Mouse (Mus musculus) macrophage (primary cell): ENCODE data around the gene Rnf8. TPM values are rescaled to one million over a fixed set of nuclear protein-coding genes. Genes with fewer than 3 reads are reported as not detected.

ENCODE experiments used
- H3K27ac ChIP-seq: fragments of 350-480 bp; formaldehyde crosslinking; 2 replicates; pipeline ENCODE4 v1.9.0; 2021
- H3K36me3 ChIP-seq: fragments of 350-480 bp; formaldehyde crosslinking; 2 replicates; pipeline ENCODE4 v1.9.0; 2021; ENCODE audit errors: inconsistent target
- H3K4me3 ChIP-seq: fragments of 350-480 bp; formaldehyde crosslinking; 2 replicates; pipeline ENCODE4 v1.9.0; 2021; ENCODE audit errors: inconsistent target
- H3K79me2 ChIP-seq: fragments of 350-480 bp; formaldehyde crosslinking; 2 replicates; pipeline ENCODE4 v1.9.0; 2021; ENCODE audit errors: inconsistent target
- WGBS: methylation state at CpG from one replicate; pipeline ENCODE4 v1.1.7; 2026; ENCODE audit warnings: inconsistent platforms; ENCODE audit not compliant: missing documents; 5-methylcytosine and 5-hydroxymethylcytosine counted together
- polyA plus RNA-seq: library from polyadenylated mRNA; stranded (reverse); fragments of 250-400 nt; gene quantifications from 3 replicates; pipeline ENCODE4 v1.2.4, GENCODE M21; 2018; ENCODE audit warnings: inconsistent platforms
- total RNA-seq, 78 experiments: library from RNA; depleted of rRNA; stranded (reverse); fragments of 250-400 nt; gene quantifications; 1 replicate in 9 of 78; 2 replicates in 24 of 78; 3 replicates in 43 of 78; 4 replicates in 2 of 78; pipeline ENCODE4 v1.2.4; 2018; ENCODE audit warnings: inconsistent platforms in 56 of 78

Rnf8 gene
- 100 to 1,000 TPM in 6 of 26 experiments, 10 to 100 TPM in 20; 32.4 to 138 (median 79.1) TPM for total RNA-seq (2018; cell fraction: chromatin; rRNA removed)
- total RNA-seq (2018; cell fraction: cytosol; rRNA removed): 10 to 100 TPM in 21 of 26 experiments, 1 to 10 TPM in 5; 8.7 to 18.0 (median 12.3) TPM
- 10 to 100 TPM; 21.3 to 89.0 (median 37.5) TPM for total RNA-seq (2018; cell fraction: nucleus; rRNA removed)
- 15.4 to 16.8 TPM (median 16.5 TPM) in 3 replicates for polyA plus RNA-seq

- peak within 1 kb of the TSS; percentile 24; the same call in 1 of the 2 replicates for H3K27ac ChIP-seq
- H3K36me3 ChIP-seq: no peaks in the 10 kb centered on the region
- 2% methylated on average over 44 of the region's 52 CpGs for WGBS
- H3K79me2 ChIP-seq: peaks cover 43% of the 10 kb centered on the region
- H3K4me3 ChIP-seq: peak within 1 kb of the TSS; percentile 85
These were observed at the start of gene Rnf8, which contains the start of gene Gm28043 for GRCm38 (mm10) chr17:29614115-29615023. TSS of gene Rnf8 (plus strand) at chr17:29614790. TSS of gene Gm28043 (plus strand) at chr17:29614876.

GRCm38 (mm10) chr17:29565521-29565920 is 49.1 kb upstream of the Rnf8 start:
- no peak overlapping the region for H3K27ac ChIP-seq
- H3K36me3 ChIP-seq: peaks cover 11% of the 10 kb centered on the region; the same call in 1 of the 2 replicates
- H3K79me2 ChIP-seq: no peaks in the 10 kb centered on the region; the same call in 1 of the 2 replicates
- WGBS: 98% methylated on average over 5 of the region's 5 CpGs
- no peak overlapping the region for H3K4me3 ChIP-seq

- H3K79me2 ChIP-seq: no peaks in the 10 kb centered on the region
- WGBS: 95% methylated on average over 15 of the region's 15 CpGs
- no peak overlapping the region for H3K27ac ChIP-seq
- H3K36me3 ChIP-seq: peaks cover 24% of the 10 kb centered on the region
- H3K4me3 ChIP-seq: no peak overlapping the region
These were observed 46.2 kb upstream of the Rnf8 start for GRCm38 (mm10) chr17:29568435-29568834.

- H3K27ac ChIP-seq: no peak overlapping the region
- peaks cover 25% of the 10 kb centered on the region for H3K36me3 ChIP-seq
- no peak overlapping the region for H3K4me3 ChIP-seq
- WGBS: 86% methylated on average over 5 of the region's 6 CpGs
- H3K79me2 ChIP-seq: no peaks in the 10 kb centered on the region
These were observed 44.8 kb upstream of the Rnf8 start for GRCm38 (mm10) chr17:29569831-29570230.

- H3K4me3 ChIP-seq: no peak overlapping the region
- no peaks in the 10 kb centered on the region for H3K79me2 ChIP-seq
- WGBS: 94% methylated on average over 4 of the region's 4 CpGs
- H3K27ac ChIP-seq: no peak overlapping the region
- peaks cover 32% of the 10 kb centered on the region for H3K36me3 ChIP-seq
These were observed 34.9 kb upstream of the Rnf8 start for GRCm38 (mm10) chr17:29579579-29580126.

GRCm38 (mm10) chr17:29583569-29583968 is 31.0 kb upstream of the Rnf8 start:
- Histone ChIP-seq H3K4me3 (no peak overlapping the region), H3K36me3 (peaks cover 17% of the 10 kb centered on the region), H3K27ac (no peak overlapping the region), H3K79me2 (no peaks in the 10 kb centered on the region)
- 87% methylated on average over 5 of the region's 5 CpGs for WGBS

GRCm38 (mm10) chr17:29584306-29584705 is 30.3 kb upstream of the Rnf8 start:
- Histone ChIP-seq H3K27ac (no peak overlapping the region), H3K4me3 (no peak overlapping the region), H3K79me2 (no peaks in the 10 kb centered on the region), H3K36me3 (peaks cover 9% of the 10 kb centered on the region)
- 60% methylated on average over 5 of the region's 5 CpGs for WGBS

- Histone ChIP-seq H3K27ac (no peak overlapping the region), H3K4me3 (no peak overlapping the region), H3K36me3 (peaks cover 6% of the 10 kb centered on the region; the same call in 1 of the 2 replicates), H3K79me2 (no peaks in the 10 kb centered on the region)
- WGBS: 91% methylated on average over 3 of the region's 3 CpGs
These were observed 29.9 kb upstream of the Rnf8 start for GRCm38 (mm10) chr17:29584737-29585136.

GRCm38 (mm10) chr17:29585446-29585845 is 29.1 kb upstream of the Rnf8 start:
- H3K36me3 ChIP-seq: peaks cover 4% of the 10 kb centered on the region; the same call in 1 of the 2 replicates

GRCm38 (mm10) chr17:29586921-29587320 is 27.7 kb upstream of the Rnf8 start:
- Histone ChIP-seq H3K27ac (no peak overlapping the region), H3K4me3 (no peak overlapping the region), H3K36me3 (no peaks in the 10 kb centered on the region), H3K79me2 (no peaks in the 10 kb centered on the region)
- 97% methylated on average over 9 of the region's 9 CpGs for WGBS

More at GRCm38 (mm10) chr17:29585446-29585845, 29.1 kb upstream of the Rnf8 start:
- Histone ChIP-seq H3K27ac (no peak overlapping the region), H3K79me2 (no peaks in the 10 kb centered on the region), H3K4me3 (no peak overlapping the region)
- 12% methylated on average over 2 of the region's 6 CpGs for WGBS

GRCm38 (mm10) chr17:29589221-29589898 is 25.2 kb upstream of the Rnf8 start:
- WGBS: 90% methylated on average over 11 of the region's 11 CpGs
- Histone ChIP-seq H3K36me3 (no peaks in the 10 kb centered on the region), H3K79me2 (no peaks in the 10 kb centered on the region), H3K4me3 (no peak overlapping the region), H3K27ac (no peak overlapping the region)

- 92% methylated on average over 14 of the region's 15 CpGs for WGBS
- H3K27ac ChIP-seq: no peak overlapping the region
- peaks cover 18% of the 10 kb centered on the region; the same call in 1 of the 2 replicates for H3K36me3 ChIP-seq
- H3K79me2 ChIP-seq: no peaks in the 10 kb centered on the region
- H3K4me3 ChIP-seq: no peak overlapping the region
These were observed 18.5 kb upstream of the Rnf8 start for GRCm38 (mm10) chr17:29595891-29596770.

GRCm38 (mm10) chr17:29596771-29597132 is 17.8 kb upstream of the Rnf8 start:
- peaks cover 18% of the 10 kb centered on the region; the same call in 1 of the 2 replicates for H3K36me3 ChIP-seq
- no peaks in the 10 kb centered on the region for H3K79me2 ChIP-seq
- WGBS: 90% methylated on average over 10 of the region's 13 CpGs
- H3K4me3 ChIP-seq: no peak overlapping the region
- no peak overlapping the region for H3K27ac ChIP-seq
